Mouse (Mus musculus) limb, embryonic 12.5 days (tissue): Measurements from ENCODE around the gene Sycn. TPM values are rescaled to one million over a fixed set of nuclear protein-coding genes. Genes with fewer than 3 reads are reported as not detected.

ENCODE experiments used
- ATAC-seq: fragments of 200-750 bp; cut with Nextera tagmentation; 2 replicates; pipeline ENCODE4 v1.8.0; 2017; ENCODE audit warnings: low read depth, moderate TSS enrichment; ENCODE audit not compliant: insufficient number of reproducible peaks, insufficient read depth, low FRiP score, low TSS enrichment
- H3K27ac ChIP-seq: fragments of 300-500 bp; sonication (generic); 2 replicates; pipeline ENCODE4 v1.5.1; 2016; ENCODE audit warnings: mild to moderate bottlenecking, moderate library complexity
- H3K27me3 ChIP-seq: fragments of 300-500 bp; sonication (generic); 2 replicates; pipeline ENCODE4 v1.6.1; 2016; ENCODE audit warnings: mild to moderate bottlenecking, moderate library complexity
- H3K36me3 ChIP-seq: fragments of 300-500 bp; sonication (generic); 2 replicates; pipeline ENCODE4 v1.6.1; 2016; ENCODE audit warnings: mild to moderate bottlenecking, moderate library complexity
- H3K4me1 ChIP-seq: fragments of 300-500 bp; sonication (generic); replicated peaks from 2 replicates; pipeline ENCODE4 v1.6.1; 2016
- H3K4me2 ChIP-seq: fragments of 300-500 bp; sonication (generic); 2 replicates; pipeline ENCODE4 v1.6.1; 2016; ENCODE audit warnings: mild to moderate bottlenecking, moderate library complexity
- H3K4me3 ChIP-seq: fragments of 300-500 bp; sonication (generic); replicated peaks from 2 replicates; pipeline ENCODE4 v1.5.1; 2016; ENCODE audit warnings: mild to moderate bottlenecking
- H3K9ac ChIP-seq: fragments of 300-500 bp; sonication (generic); replicated peaks from 2 replicates; pipeline ENCODE4 v1.6.1; 2016; ENCODE audit warnings: mild to moderate bottlenecking, moderate library complexity
- H3K9me3 ChIP-seq: fragments of 300-500 bp; sonication (generic); 2 replicates; pipeline ENCODE4 v1.6.1; 2016; ENCODE audit warnings: mild to moderate bottlenecking, moderate library complexity
- WGBS: fragments of 180-500 bp; shearing (Covaris S2); methylation state at CpG from one replicate; pipeline ENCODE4 v1.1.7; 2016; 5-methylcytosine and 5-hydroxymethylcytosine counted together
- microRNA-seq: library from miRNA; unstranded; fragments of <30 nt; microRNA quantifications from one replicate; pipeline ENCODE4, GENCODE M21; 2017
- polyA plus RNA-seq: library from polyadenylated mRNA; unstranded; fragments of >200 nt; fragmentation: Nextera tagmentation; extraction: Ambion mirVana; gene quantifications from 2 replicates; pipeline ENCODE4 v1.2.1, GENCODE M21; 2016

Sycn gene
- polyA plus RNA-seq, 1 experiment from 2014 or later: not detected

DNA sequence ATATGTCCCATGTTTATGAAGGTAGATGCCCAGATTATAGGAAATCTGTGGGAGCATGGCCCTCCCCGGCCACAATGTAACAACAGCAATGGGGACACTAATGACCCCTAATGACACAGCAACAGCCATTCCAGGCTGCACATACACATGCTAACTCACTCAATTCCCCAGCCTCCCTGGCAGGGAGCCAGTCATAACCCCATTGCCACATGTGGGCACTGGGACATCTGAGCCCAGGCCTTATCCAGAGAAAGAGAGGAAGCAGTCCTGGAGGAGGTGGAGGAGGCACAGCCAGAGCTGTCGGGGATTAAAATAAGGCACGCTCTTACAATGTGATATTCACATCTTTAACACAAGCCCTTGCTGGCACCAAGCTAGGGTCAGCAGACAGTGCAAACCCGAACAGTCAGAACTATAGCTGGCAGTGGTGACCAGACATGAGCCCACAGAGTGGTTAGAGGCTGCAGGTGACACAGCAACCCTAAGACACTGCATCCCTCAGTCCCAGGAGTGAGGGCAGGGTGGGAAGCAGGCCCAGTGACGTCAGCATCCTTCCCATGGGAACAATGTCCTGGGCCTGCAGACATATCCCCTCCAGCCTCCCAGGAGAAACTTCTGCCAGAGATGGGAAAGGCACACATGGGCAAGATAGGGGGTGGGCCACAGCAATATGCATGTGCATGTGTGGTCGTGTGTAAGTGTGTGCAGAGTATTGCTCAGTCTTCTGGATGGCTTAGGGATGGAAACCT is 46.2 kb downstream of the Sycn start:
- ATAC-seq: 0 out of 2 replicates have a peak, but pooled peaks have one; percentile 8
- H3K9me3 ChIP-seq: no peaks in the 10 kb centered on the region
- WGBS: 55% methylated on average over 6 of the region's 6 CpGs
- H3K36me3 ChIP-seq: peaks cover 3% of the 10 kb centered on the region
- H3K4me3 ChIP-seq: no peak overlapping the region
- no peaks in the 10 kb centered on the region for H3K27me3 ChIP-seq
- peaks cover 62% of the 10 kb centered on the region for H3K4me1 ChIP-seq
- no peak overlapping the region; the same call in 1 of the 2 replicates for H3K9ac ChIP-seq
- no peak overlapping the region; the same call in 1 of the 2 replicates for H3K4me2 ChIP-seq
- peak overlapping the region; percentile 73 for H3K27ac ChIP-seq

DNA sequence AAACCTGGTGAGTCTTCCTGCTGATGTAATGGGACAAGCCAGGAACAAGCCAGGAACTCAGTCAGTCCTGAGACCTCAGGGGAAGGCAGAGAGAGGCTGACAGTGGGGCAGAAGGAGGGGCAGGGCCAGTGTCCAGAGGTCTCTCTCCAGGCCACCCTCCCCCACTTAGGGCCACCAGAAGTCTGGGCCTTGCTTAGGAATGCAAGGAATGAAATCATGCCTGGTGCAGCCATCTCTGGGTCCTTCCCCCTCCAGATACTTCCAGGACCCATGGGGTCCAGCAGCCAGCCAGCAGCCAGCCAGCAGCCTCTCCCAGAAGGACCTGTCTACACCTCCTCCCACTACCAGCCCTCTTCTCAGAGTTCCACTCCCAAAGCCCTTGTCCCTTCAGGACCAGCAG is 47.0 kb downstream of the Sycn start:
- peaks cover 70% of the 10 kb centered on the region for H3K4me1 ChIP-seq
- H3K9ac ChIP-seq: 0 out of 2 replicates have a peak overlapping the region, but pooled peaks have one; percentile 23
- H3K36me3 ChIP-seq: peaks cover 3% of the 10 kb centered on the region; the same call in 1 of the 2 replicates
- H3K27ac ChIP-seq: peak overlapping the region; percentile 73
- no peak for ATAC-seq
- H3K4me2 ChIP-seq: no peak overlapping the region
- no peaks in the 10 kb centered on the region for H3K9me3 ChIP-seq
- H3K27me3 ChIP-seq: no peaks in the 10 kb centered on the region
- H3K4me3 ChIP-seq: no peak overlapping the region

Small RNA genes lying within 50 kb of the gene (microRNA-seq; reads per million reads assigned to microRNA genes)
- gene Mir7049: 1.2 reads per million

Other genes starting within 250 kb of the Sycn start
- gene Selenov, start 249.7 kb upstream of the Sycn start, polyA plus RNA-seq: not detected in 2 replicates
- 3.5 and 3.7 TPM in 2 replicates for gene Dll3, start 238.6 kb upstream of the Sycn start, polyA plus RNA-seq
- gene Timm50, start 228.8 kb upstream of the Sycn start, polyA plus RNA-seq: 166 and 169 TPM in 2 replicates
- 99.0 and 117 TPM in 2 replicates for gene Supt5, start 202.1 kb upstream of the Sycn start, polyA plus RNA-seq
- gene Rps16, start 190.2 kb upstream of the Sycn start, polyA plus RNA-seq: 915 and 927 TPM in 2 replicates
- gene Plekhg2, start 168.3 kb upstream of the Sycn start, polyA plus RNA-seq: 96.9 and 106 TPM in 2 replicates
- 7.1 and 7.7 TPM in 2 replicates for gene Zfp36, start 160.6 kb upstream of the Sycn start, polyA plus RNA-seq
- gene Med29, start 148.2 kb upstream of the Sycn start, polyA plus RNA-seq: 45.4 and 51.6 TPM in 2 replicates
- 83.0 and 86.8 TPM in 2 replicates for gene Paf1, start 147.9 kb upstream of the Sycn start, polyA plus RNA-seq
- 6.2 and 9.0 TPM in 2 replicates for gene Gmfg, start 103.4 kb upstream of the Sycn start, polyA plus RNA-seq
- gene Lrfn1, start 88.9 kb upstream of the Sycn start, polyA plus RNA-seq: 7.5 and 7.9 TPM in 2 replicates
- not detected in 2 replicates for gene Ifnl2, start 30.4 kb upstream of the Sycn start, polyA plus RNA-seq
- gene Ifnl3, start 18.0 kb upstream of the Sycn start, polyA plus RNA-seq: not detected in 2 replicates
- gene Nccrp1, start 6.4 kb downstream of the Sycn start, polyA plus RNA-seq: not detected in 2 replicates
- gene Samd4b, start 57.3 kb downstream of the Sycn start, polyA plus RNA-seq: 30.5 and 36.0 TPM in 2 replicates
- 42.4 and 44.1 TPM in 2 replicates for gene Pak4, start 57.3 kb downstream of the Sycn start, polyA plus RNA-seq
- not detected in 2 replicates for gene Acp7, start 90.4 kb downstream of the Sycn start, polyA plus RNA-seq
- 4.9 and 6.4 TPM in 2 replicates for gene Fbxo27, start 152.0 kb downstream of the Sycn start, polyA plus RNA-seq
- 24.0 TPM in 2 replicates for gene Fbxo17, start 175.9 kb downstream of the Sycn start, polyA plus RNA-seq
- 125 and 131 TPM in 2 replicates for gene Mrps12, start 200.9 kb downstream of the Sycn start, polyA plus RNA-seq
- gene Sars2, start 201.1 kb downstream of the Sycn start, polyA plus RNA-seq: 32.4 and 33.1 TPM in 2 replicates
- 0.24 TPM in 1 of 2 replicates, not detected in the other for gene Ccer2, start 215.3 kb downstream of the Sycn start, polyA plus RNA-seq
- 70.8 and 76.9 TPM in 2 replicates for gene Sirt2, start 225.8 kb downstream of the Sycn start, polyA plus RNA-seq
- 37.4 and 40.8 TPM in 2 replicates for gene Nfkbib, start 226.6 kb downstream of the Sycn start, polyA plus RNA-seq
- gene Rinl, start 248.1 kb downstream of the Sycn start, polyA plus RNA-seq: 2.3 and 3.1 TPM in 2 replicates